Mouse (Mus musculus) liver, embryonic 14.5 days (tissue): ENCODE results near the gene Dync1li1. TPM values are rescaled to one million over a fixed set of nuclear protein-coding genes. Genes with fewer than 3 reads are reported as not detected.

Experiments used
- ATAC-seq: fragments of 200-750 bp; cut with Nextera tagmentation; 2 replicates; pipeline ENCODE4 v1.8.0; 2017; ENCODE audit warnings: moderate number of reproducible peaks, mild to moderate bottlenecking, moderate library complexity; ENCODE audit not compliant: insufficient read depth
- DNase-seq, 3 experiments: peaks; one replicate each; pipeline ENCODE4 v3.0.0-alpha.2; 2012 to 2013; ENCODE audit warnings: low read depth in 3 of 3, low spot score in 3 of 3
- H3K27ac ChIP-seq: fragments of 300-500 bp; sonication (generic); 2 replicates; pipeline ENCODE4 v1.5.1; 2014; ENCODE audit warnings: moderate library complexity, mild to moderate bottlenecking, control low read depth, inconsistent platforms
- H3K27me3 ChIP-seq: fragments of 300-500 bp; sonication (generic); 2 replicates; pipeline ENCODE4 v1.6.1; 2014; ENCODE audit warnings: mild to moderate bottlenecking, low read length, moderate library complexity; ENCODE audit not compliant: control insufficient read depth, insufficient read depth
- H3K36me3 ChIP-seq: fragments of 300-500 bp; sonication (generic); replicated peaks from 2 replicates; pipeline ENCODE4 v1.6.1; 2014; ENCODE audit warnings: low read depth; ENCODE audit not compliant: control insufficient read depth, insufficient read depth
- H3K4me1 ChIP-seq, 2 experiments: fragments of 200-500 bp in 1 of 2; fragments of 300-500 bp in 1 of 2; sonication (generic) in 1 of 2; replicated peaks; 2 replicates each; pipeline ENCODE4 v1.6.1; 2012 to 2014; ENCODE audit warnings: antibody characterized with exemption in 1 of 2, inconsistent platforms in 1 of 2, low read length in 1 of 2; ENCODE audit not compliant: control insufficient read depth in 2 of 2, insufficient read depth in 2 of 2
- H3K4me2 ChIP-seq: fragments of 300-500 bp; sonication (generic); 2 replicates; pipeline ENCODE4 v1.6.1; 2014; ENCODE audit warnings: low read depth, mild to moderate bottlenecking, control low read depth, moderate library complexity
- H3K4me3 ChIP-seq, 2 experiments: fragments of 200-500 bp in 1 of 2; fragments of 300-500 bp in 1 of 2; sonication (generic) in 1 of 2; 2 replicates each; pipeline ENCODE4 v1.5.1; 2012 to 2014; ENCODE audit warnings: low read depth in 2 of 2, low read length in 2 of 2, mild to moderate bottlenecking in 2 of 2, control low read depth in 1 of 2, inconsistent platforms in 1 of 2, moderate library complexity in 1 of 2; ENCODE audit not compliant: insufficient read depth in 1 of 2
- H3K9ac ChIP-seq: fragments of 300-500 bp; sonication (generic); replicated peaks from 2 replicates; pipeline ENCODE4 v1.6.1; 2014; ENCODE audit warnings: mild to moderate bottlenecking, control low read depth, moderate library complexity
- H3K9me3 ChIP-seq: fragments of 300-500 bp; sonication (generic); 2 replicates; pipeline ENCODE4 v1.6.1; 2016; ENCODE audit warnings: low read length, mixed read lengths; ENCODE audit not compliant: control insufficient read depth
- CTCF ChIP-seq: IDR thresholded peaks from 2 replicates; pipeline ENCODE4 v1.5.1; 2016; ENCODE audit warnings: antibody characterized with exemption, low read depth, control low read depth
- EP300 ChIP-seq: IDR thresholded peaks from 2 replicates; pipeline ENCODE4 v1.6.1; 2016; ENCODE audit warnings: antibody characterized with exemption, low read depth
- WGBS: fragments of 180-500 bp; shearing (Covaris S2); extraction: QIAGEN DNeasy Blood & Tissue Kit; methylation state at CpG from one replicate; pipeline ENCODE4 v1.1.7; 2014; ENCODE audit not compliant: insufficient replicate concordance; 5-methylcytosine and 5-hydroxymethylcytosine counted together
- polyA plus RNA-seq, 2 experiments: library from polyadenylated mRNA; depleted of rRNA in 1 of 2; stranded (reverse) in 1 of 2; unstranded in 1 of 2; fragments of >200 nt; fragmentation: Nextera tagmentation in 1 of 2; extraction: Ambion mirVana in 1 of 2; gene quantifications; 2 replicates each; pipeline versions ENCODE4 v1.2.1 to v1.2.3; 2012 to 2014

Gene Dync1li1
- polyA plus RNA-seq (2012; rRNA removed) (5.0 and 10.3 TPM in 2 replicates), polyA plus RNA-seq (2014; fragmentation: Nextera tagmentation; extraction: Ambion mirVana) (10.8 and 11.5 TPM in 2 replicates)

DNA sequence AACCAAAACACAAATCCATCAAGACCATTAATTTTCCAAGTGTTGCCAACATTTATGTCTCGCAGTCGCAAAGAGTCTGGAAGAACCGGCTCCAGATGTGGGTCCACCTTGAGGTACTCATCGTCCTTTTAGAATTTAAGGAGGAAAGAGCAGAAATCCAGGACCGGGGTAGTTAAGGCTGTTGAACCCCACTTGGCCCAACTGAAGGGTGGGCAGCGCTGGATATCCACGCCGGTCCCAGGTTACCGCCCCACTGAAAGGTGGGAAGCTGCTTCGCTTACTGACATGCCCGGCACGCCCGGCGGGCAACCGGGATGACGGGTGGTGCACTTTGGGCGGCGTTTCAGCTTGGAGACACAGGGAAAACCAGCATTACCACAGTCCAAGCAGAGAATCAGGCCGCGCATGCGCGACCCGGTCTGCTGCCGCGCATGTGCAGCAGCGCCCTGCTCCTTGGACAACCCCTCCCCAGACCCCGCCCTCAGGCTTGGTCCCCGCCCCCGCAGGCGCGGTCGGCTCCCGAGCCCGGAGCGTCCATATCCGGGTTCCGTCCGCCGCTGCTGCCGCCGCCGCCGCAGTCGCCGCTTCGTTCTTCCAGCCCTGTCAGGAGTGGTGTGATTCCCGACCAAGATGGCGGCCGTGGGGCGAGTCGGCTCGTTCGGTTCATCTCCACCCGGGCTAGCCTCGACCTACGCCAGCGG, at the start of gene Dync1li1:
Gene Dync1li1, plus strand, starts transcription at position 539 of the 701 bp plus-strand sequence.
- Histone ChIP-seq H3K27me3 (no peaks in the 10 kb centered on the region), H3K27ac (peak within 1 kb of the TSS; percentile 76), H3K4me2 (peak within 1 kb of the TSS; percentile 99), H3K9ac (peak within 1 kb of the TSS; percentile 83), H3K4me1 (peaks cover 12 to 13% of the 10 kb centered on the region in 2 experiments; a peak in 3 of 4 replicates), H3K9me3 (no peaks in the 10 kb centered on the region), H3K36me3 (peaks cover 7% of the 10 kb centered on the region), H3K4me3 (peak within 1 kb of the TSS; percentile 74 to 90)
- peak; percentile 96 for ATAC-seq
- peak; percentile 89 to 93 (median 90) for DNase-seq
- under 1% methylated on average over 57 of the region's 57 CpGs for WGBS
- TF ChIP-seq CTCF, result no peak
- TF ChIP-seq EP300, result no peak

DNA sequence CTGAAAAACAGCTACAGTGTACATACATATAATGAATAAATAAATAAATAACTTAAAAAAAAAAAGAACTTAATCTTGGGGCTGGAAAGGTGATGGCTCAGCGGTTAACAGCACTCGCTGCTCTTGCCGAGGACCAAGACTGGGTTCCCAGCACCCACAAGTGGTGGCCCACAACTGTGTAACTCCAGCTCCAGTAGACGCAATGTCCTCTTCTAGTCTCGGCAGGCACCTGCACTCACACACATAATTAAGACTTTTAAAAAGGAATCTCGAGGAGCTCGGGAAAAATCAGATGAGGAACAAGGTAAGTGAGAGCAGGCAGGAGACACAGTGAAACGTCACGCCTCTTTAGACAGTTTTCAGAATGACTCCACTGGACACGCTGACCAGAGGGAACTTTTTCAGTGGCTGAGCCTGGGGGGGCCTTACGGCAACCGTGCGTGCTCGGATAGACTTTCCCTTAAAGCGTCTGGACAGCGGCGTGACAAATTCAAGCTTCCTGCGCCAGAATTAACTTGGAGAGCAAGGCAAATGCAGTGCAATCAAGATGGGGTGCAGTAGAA, 49.3 kb upstream of the Dync1li1 start:
- DNase-seq, result no peak
- no peak for ATAC-seq
- no peak for TF ChIP-seq CTCF
- TF ChIP-seq EP300, result no peak

DNA sequence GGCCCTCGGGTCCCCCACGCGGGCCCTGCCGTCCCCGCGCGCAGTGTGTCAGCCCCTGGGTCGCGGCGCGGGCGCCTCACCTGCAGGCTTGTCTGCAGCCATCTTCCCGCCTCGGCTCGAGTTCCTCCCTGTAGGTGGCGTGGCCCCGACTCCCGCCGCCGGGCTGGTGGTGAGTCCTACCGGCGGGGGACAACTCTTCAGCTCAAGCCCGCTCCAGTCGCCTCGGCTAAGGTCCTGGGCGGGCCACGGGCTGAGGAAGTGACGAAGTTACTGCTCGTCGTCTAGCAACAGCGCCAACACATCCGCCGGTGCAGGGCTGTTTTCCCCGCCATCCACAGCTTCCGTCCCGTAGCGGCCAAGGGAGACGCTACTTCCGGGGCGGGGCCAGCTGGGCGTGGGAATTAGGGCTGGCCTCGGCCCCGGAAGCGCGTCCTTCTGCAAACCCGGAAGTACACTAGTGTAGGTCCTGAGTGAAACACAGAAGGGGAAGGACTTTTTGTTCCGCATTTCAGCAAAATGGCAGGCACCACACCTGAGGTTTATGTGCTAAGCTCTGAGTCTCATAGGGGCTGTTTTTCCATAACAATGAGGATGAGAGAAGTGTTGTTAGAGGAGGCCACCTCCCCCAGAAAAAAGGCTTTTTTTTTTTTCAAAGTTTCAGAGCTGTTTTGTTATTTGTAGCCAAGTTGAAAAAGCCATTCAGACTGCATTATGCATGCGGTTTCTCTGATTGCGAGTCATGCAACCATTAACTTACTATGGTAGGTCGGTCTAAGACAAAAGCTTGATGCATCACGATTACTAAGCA, 48.5 kb upstream of the Dync1li1 start, which contains the start of gene Cnot10:
Gene Cnot10, minus strand, starts transcription at position 346 of the 808 bp plus-strand sequence.
- peak within 1 kb of the TSS; percentile 86 for H3K4me2 ChIP-seq
- peak within 1 kb of the TSS; percentile 75 for H3K27ac ChIP-seq
- peak; percentile 95 to 96 (median 96) for DNase-seq
- TF ChIP-seq CTCF (peak; percentile 60), EP300 (0 out of 2 replicates have a peak, but pooled peaks have one; percentile 39)
- peaks cover 2 to 5% of the 10 kb centered on the region in 2 experiments for H3K4me1 ChIP-seq
- peak within 1 kb of the TSS; percentile 83 for H3K9ac ChIP-seq
- peak within 1 kb of the TSS; percentile 81 to 89 for H3K4me3 ChIP-seq
- no peaks in the 10 kb centered on the region for H3K9me3 ChIP-seq
- H3K27me3 ChIP-seq, result no peaks in the 10 kb centered on the region
- ATAC-seq, result peak; percentile 98
- 3% methylated on average over 51 of the region's 51 CpGs for WGBS
- H3K36me3 ChIP-seq, result no peaks in the 10 kb centered on the region

More for the DNA sequence above, 49.3 kb upstream of the Dync1li1 start:
- Histone ChIP-seq H3K9ac (peak overlapping the region; percentile 83), H3K9me3 (no peaks in the 10 kb centered on the region), H3K4me1 (peaks cover 2 to 5% of the 10 kb centered on the region in 2 experiments), H3K36me3 (no peaks in the 10 kb centered on the region), H3K27ac (peak overlapping the region; percentile 75), H3K27me3 (no peaks in the 10 kb centered on the region), H3K4me2 (peak overlapping the region; percentile 86), H3K4me3 (peak overlapping the region; percentile 81 to 89)
- WGBS, result 10% methylated on average over 18 of the region's 18 CpGs

DNA sequence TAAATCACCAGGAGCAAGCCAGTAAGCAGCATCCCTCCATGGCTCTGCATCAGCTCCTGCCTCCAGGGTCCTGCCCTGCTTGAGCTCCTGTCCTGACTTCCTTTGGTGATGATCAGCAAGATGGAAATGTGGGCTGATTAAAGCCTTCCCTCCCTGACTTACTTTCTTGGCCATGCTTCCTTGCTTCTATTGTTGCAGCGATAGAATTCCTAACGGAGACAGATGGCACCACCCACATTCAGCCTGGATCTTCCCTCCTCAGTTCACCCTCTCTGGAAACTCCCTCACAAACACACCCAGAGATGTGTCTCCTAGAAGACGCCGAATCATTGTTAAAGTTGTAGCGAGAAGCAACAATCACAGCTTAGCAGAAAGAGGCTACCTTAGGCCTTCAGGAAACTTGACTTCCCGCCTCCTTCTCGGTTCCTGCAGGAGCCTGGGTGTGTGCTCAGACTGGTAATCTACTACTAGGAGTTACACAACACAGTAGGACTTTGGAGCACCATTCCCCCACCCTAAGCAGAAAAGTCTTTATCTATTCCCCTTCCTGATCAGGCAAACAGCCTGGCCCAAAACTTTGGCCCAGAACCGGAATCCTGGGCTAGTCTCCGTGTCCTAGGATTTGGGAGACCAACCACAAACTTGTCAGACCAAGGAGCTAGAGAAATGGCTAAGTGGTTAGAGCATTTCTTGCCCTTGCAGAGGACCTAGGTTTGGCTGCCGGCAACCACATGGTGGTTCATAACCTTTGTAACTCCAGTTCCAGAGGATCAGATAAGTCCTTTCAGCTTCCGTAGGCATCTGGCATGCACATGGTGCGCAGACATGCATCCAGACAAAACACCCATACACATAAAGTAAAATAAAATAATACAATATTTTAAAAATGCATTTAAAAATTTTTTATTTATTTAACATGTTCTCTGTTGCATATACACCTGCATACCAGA, 41.8 kb upstream of the Dync1li1 start:
- ATAC-seq (no peak), DNase-seq (no peak)
- Histone ChIP-seq H3K27ac (no peak overlapping the region), H3K4me3 (no peak overlapping the region), H3K27me3 (no peaks in the 10 kb centered on the region), H3K36me3 (no peaks in the 10 kb centered on the region), H3K9me3 (no peaks in the 10 kb centered on the region), H3K9ac (no peak overlapping the region), H3K4me2 (no peak overlapping the region), H3K4me1 (no peaks in the 10 kb centered on the region)
- 65% methylated on average over 12 of the region's 12 CpGs for WGBS
- TF ChIP-seq CTCF (no peak; the same call in 1 of the 2 replicates), EP300 (no peak)
